Comparison of ENCODE assay signal across 28 mouse cellular contexts in genomic region chr17:25990331-25990730, GRCm38 (mm10). TPM values are rescaled to one million over a fixed set of nuclear protein-coding genes. Genes with fewer than 3 reads are reported as not detected.
DNase-seq lines count a peak whose midpoint lies in the region; ATAC-seq and TF ChIP-seq lines count a peak whose summit lies in the region.
"Had no signal": no experiment of that assay in that cellular context is flagged by ENCODE, and none has a peak within 500 bp of the region (broad histone marks: within the 10 kb centered on the region; RNA-seq: fewer than 3 reads in every experiment).

No protein-coding gene starts in this region.

- H3K4me3 ChIP-seq in stomach, embryonic 16.5 days (replicated peaks; ENCODE audit: low read length), result no peak overlapping the region
- H3K4me3 ChIP-seq in stomach, postnatal 0 days (ENCODE audit: low read depth, low read length), result no peak overlapping the region
- no peak overlapping the region for H3K4me3 ChIP-seq in liver, postnatal 0 days (ENCODE audit: low read depth, low read length)
- H3K4me3 ChIP-seq in cerebellum, adult 2 months (replicated peaks; ENCODE audit: insufficient read depth, low read depth, low read length), result no peak overlapping the region
- H3K4me3 ChIP-seq: embryonic facial prominence, embryonic 12.5 days; hindbrain, embryonic 12.5 days; midbrain, embryonic 10.5 days; stomach, embryonic 15.5 days had no signal

- no peaks in the 10 kb centered on the region for H3K27me3 ChIP-seq in stomach, embryonic 16.5 days (ENCODE audit: control insufficient read depth, insufficient read depth, low read length)
- H3K27me3 ChIP-seq in stomach, postnatal 0 days (ENCODE audit: control insufficient read depth, insufficient read depth, low read length), result no peaks in the 10 kb centered on the region
- H3K27me3 ChIP-seq in liver, postnatal 0 days (ENCODE audit: insufficient read depth, low read length), result no peaks in the 10 kb centered on the region
- H3K27me3 ChIP-seq in cerebellum, adult 2 months (ENCODE audit: control insufficient read depth, insufficient read depth, low read length), result no peaks in the 10 kb centered on the region
- H3K27me3 ChIP-seq: embryonic facial prominence, embryonic 12.5 days; hindbrain, embryonic 12.5 days; Patski; stomach, embryonic 15.5 days had no signal

- no peak overlapping the region for H3K9ac ChIP-seq in stomach, embryonic 16.5 days (ENCODE audit: low read length)
- no peak overlapping the region for H3K9ac ChIP-seq in stomach, postnatal 0 days (ENCODE audit: low read length)
- no peak overlapping the region for H3K9ac ChIP-seq in liver, postnatal 0 days (replicated peaks)
- H3K9ac ChIP-seq: embryonic facial prominence, embryonic 12.5 days; forebrain, postnatal 0 days; hindbrain, embryonic 12.5 days; stomach, embryonic 15.5 days had no signal

- H3K4me2 ChIP-seq in stomach, embryonic 16.5 days (ENCODE audit: low read depth, low read length), result no peak overlapping the region
- H3K4me2 ChIP-seq in stomach, postnatal 0 days (replicated peaks; ENCODE audit: low read depth), result no peak overlapping the region
- no peak overlapping the region for H3K4me2 ChIP-seq in liver, postnatal 0 days (ENCODE audit: low read depth, low read length)
- H3K4me2 ChIP-seq: embryonic facial prominence, embryonic 12.5 days; hindbrain, embryonic 12.5 days; stomach, embryonic 15.5 days had no signal

- no peaks in the 10 kb centered on the region for H3K9me3 ChIP-seq in stomach, embryonic 16.5 days (replicated peaks; ENCODE audit: control insufficient read depth, low read length)
- no peaks in the 10 kb centered on the region for H3K9me3 ChIP-seq in stomach, postnatal 0 days (ENCODE audit: control insufficient read depth, low read length)
- H3K9me3 ChIP-seq in liver, postnatal 0 days (ENCODE audit: low read length), result no peaks in the 10 kb centered on the region
- H3K9me3 ChIP-seq: embryonic facial prominence, embryonic 12.5 days; hindbrain, embryonic 12.5 days; midbrain, embryonic 10.5 days; stomach, embryonic 15.5 days had no signal

- no peak for ATAC-seq in stomach, embryonic 16.5 days (ENCODE audit: insufficient read depth, low FRiP score)
- ATAC-seq in stomach, postnatal 0 days (ENCODE audit: low FRiP score, low TSS enrichment), result no peak
- no peak for ATAC-seq in liver, postnatal 0 days
- ATAC-seq: forebrain, postnatal 0 days; midbrain, embryonic 16.5 days; Patski had no signal

- no peak for TF ChIP-seq POLR2A in cerebellum, adult 2 months (IDR thresholded peaks at IDR 0.05; ENCODE audit: borderline replicate concordance, insufficient read depth, low read length)

- no peak for TF ChIP-seq CTCF in stomach, postnatal 0 days (IDR thresholded peaks at IDR 0.05; ENCODE audit: low read depth)
- no peak for TF ChIP-seq CTCF in liver, postnatal 0 days (IDR thresholded peaks at IDR 0.05; ENCODE audit: low read depth)
- TF ChIP-seq CTCF in cerebellum, adult 2 months (IDR thresholded peaks at IDR 0.05; ENCODE audit: borderline replicate concordance, insufficient read depth, low read depth, low read length), result no peak

- intact Hi-C loops in heart, postnatal 36 days (cut with DNase I), result no loop called here
- intact Hi-C loops in heart, postnatal 14 days (cut with DNase I), result no loop called here

- H3K36me3 ChIP-seq in stomach, embryonic 16.5 days (ENCODE audit: control insufficient read depth, insufficient read depth, low read length), result 0 out of 2 replicates have a peak, but pooled peaks cover 4% of the 10 kb centered on the region
- peaks cover 4% of the 10 kb centered on the region; the same call in 1 of the 2 replicates for H3K36me3 ChIP-seq in stomach, postnatal 0 days (ENCODE audit: control insufficient read depth, insufficient read depth, low read length)
- 0 out of 2 replicates have a peak, but pooled peaks cover 2% of the 10 kb centered on the region for H3K36me3 ChIP-seq in liver, postnatal 0 days (replicated peaks; ENCODE audit: insufficient read depth, low read length)

- DNase-seq in heart, adult 11 months, result peak; percentile 86
- DNase-seq in heart, postnatal 36 days, result no peak
- no peak for DNase-seq in stomach, postnatal 0 days (ENCODE audit: low spot score)
- no peak for DNase-seq in liver, postnatal 0 days
- no peak for DNase-seq in cerebellum, adult 2 months
- DNase-seq in lung, adult 18-20 months, result no peak
- DNase-seq in heart, postnatal 14 days, result no peak
- DNase-seq: adrenal gland, adult 2 months; cerebellum, adult 11-12 months; cerebellum, postnatal 14 days; forebrain, postnatal 0 days; gastrocnemius, postnatal 36 days; kidney, adult 18-20 months; lung, adult 2 months; lung, postnatal 14 days; right cerebral cortex, adult 18-20 months; thymus, adult 2 months had no signal

- H3K27ac ChIP-seq in stomach, embryonic 16.5 days (ENCODE audit: low read length), result peak overlapping the region; percentile 9; the same call in 1 of the 2 replicates
- no peak overlapping the region for H3K27ac ChIP-seq in stomach, postnatal 0 days (replicated peaks)
- H3K27ac ChIP-seq in liver, postnatal 0 days (ENCODE audit: low read depth), result 0 out of 2 replicates have a peak overlapping the region, but pooled peaks have one; percentile 22
- no peak overlapping the region for H3K27ac ChIP-seq in cerebellum, adult 2 months (ENCODE audit: insufficient read depth, low read length)
- H3K27ac ChIP-seq: embryonic facial prominence, embryonic 12.5 days; hindbrain, embryonic 12.5 days; midbrain, embryonic 10.5 days; stomach, embryonic 15.5 days had no signal

- no peaks in the 10 kb centered on the region for H3K4me1 ChIP-seq in stomach, embryonic 16.5 days (ENCODE audit: control insufficient read depth, insufficient read depth, low read length)
- H3K4me1 ChIP-seq in stomach, postnatal 0 days (replicated peaks; ENCODE audit: control insufficient read depth, insufficient read depth), result no peaks in the 10 kb centered on the region
- H3K4me1 ChIP-seq in liver, postnatal 0 days (ENCODE audit: insufficient read depth), result peaks cover 11% of the 10 kb centered on the region
- no peaks in the 10 kb centered on the region for H3K4me1 ChIP-seq in cerebellum, adult 2 months (ENCODE audit: control insufficient read depth, insufficient read depth, low read length)
- H3K4me1 ChIP-seq: embryonic facial prominence, embryonic 12.5 days; stomach, embryonic 15.5 days had no signal

- no peak for TF ChIP-seq EP300 in stomach, postnatal 0 days (optimal IDR thresholded peaks at IDR 0.05)
- TF ChIP-seq EP300 in liver, postnatal 0 days (IDR thresholded peaks at IDR 0.05; ENCODE audit: low read depth), result no peak

- 78% methylated on average over 5 of the region's 5 CpGs for WGBS in stomach, embryonic 16.5 days
- WGBS in stomach, postnatal 0 days, result 74% methylated on average over 5 of the region's 5 CpGs
- 31% methylated on average over 5 of the region's 5 CpGs for WGBS in liver, postnatal 0 days (ENCODE audit: insufficient replicate concordance)
- 96% methylated on average over 5 of the region's 5 CpGs for WGBS in cerebellum, adult 2 months

RNA-seq across cellular contexts. Expression of gene Capn15, which starts 4.7 kb away (rescaled TPM):
- total RNA-seq in heart, postnatal 36 days (2021), result 1 to 10 TPM; 7.2 TPM
- polyA plus RNA-seq in stomach, embryonic 16.5 days (2015; fragmentation: Nextera tagmentation; extraction: Ambion mirVana), result 21.6 and 23.3 TPM in 2 replicates
- 12.5 and 13.7 TPM in 2 replicates for polyA plus RNA-seq in stomach, postnatal 0 days (2015; fragmentation: Nextera tagmentation; extraction: Ambion mirVana)
- polyA plus RNA-seq in liver, postnatal 0 days (2015; fragmentation: Nextera tagmentation; extraction: Ambion mirVana), result 6.6 and 8.3 TPM in 2 replicates
- polyA plus RNA-seq in cerebellum, adult 2 months (2012; rRNA removed), result 88.7 and 92.8 TPM in 2 replicates
- total RNA-seq in heart, postnatal 14 days (2021), result 10 to 100 TPM; 11.4 to 13.1 TPM

RNA-seq across cellular contexts. Expression of gene A930017K11Rik, which starts 38.0 kb away (rescaled TPM):
- total RNA-seq in heart, postnatal 36 days (2021), result under 1 TPM; 0.19 to 0.33 TPM
- polyA plus RNA-seq in stomach, embryonic 16.5 days (2015; fragmentation: Nextera tagmentation; extraction: Ambion mirVana), result 0.11 and 0.31 TPM in 2 replicates
- 0.06 TPM in 1 of 2 replicates, not detected in the other for polyA plus RNA-seq in stomach, postnatal 0 days (2015; fragmentation: Nextera tagmentation; extraction: Ambion mirVana)
- polyA plus RNA-seq in liver, postnatal 0 days (2015; fragmentation: Nextera tagmentation; extraction: Ambion mirVana), result not detected in 2 replicates
- polyA plus RNA-seq in cerebellum, adult 2 months (2012; rRNA removed), result 13.4 and 14.0 TPM in 2 replicates
- not detected for total RNA-seq in heart, postnatal 14 days (2021)
- total RNA-seq: adrenal gland, adult 2 months; gastrocnemius, postnatal 36 days had no signal
- polyA plus RNA-seq: forebrain, embryonic 11.5 days; heart, postnatal 0 days; lung, adult 2 months had no signal

RNA-seq across cellular contexts. Expression of gene Nhlrc4, which starts 45.6 kb away (rescaled TPM):
- under 1 TPM in 1 of 2 experiments, not detected in 1; 0.19 TPM for total RNA-seq in heart, postnatal 36 days (2021)
- polyA plus RNA-seq in stomach, embryonic 16.5 days (2015; fragmentation: Nextera tagmentation; extraction: Ambion mirVana), result 0.12 and 0.66 TPM in 2 replicates
- not detected in 2 replicates for polyA plus RNA-seq in stomach, postnatal 0 days (2015; fragmentation: Nextera tagmentation; extraction: Ambion mirVana)
- polyA plus RNA-seq in liver, postnatal 0 days (2015; fragmentation: Nextera tagmentation; extraction: Ambion mirVana), result 2.0 and 3.8 TPM in 2 replicates
- polyA plus RNA-seq in cerebellum, adult 2 months (2012; rRNA removed), result 1.9 and 2.5 TPM in 2 replicates
- under 1 TPM in 1 of 2 experiments, not detected in 1; 0.17 TPM for total RNA-seq in heart, postnatal 14 days (2021)
- total RNA-seq: adrenal gland, adult 2 months; forebrain, postnatal 0 days; gastrocnemius, postnatal 36 days; left cerebral cortex, postnatal 14 days had no signal
- polyA plus RNA-seq: adrenal gland, adult 2 months; heart, postnatal 0 days; hindbrain, embryonic 12.5 days; midbrain, embryonic 10.5 days; neural tube, embryonic 14.5 days had no signal

RNA-seq across cellular contexts. Expression of gene Pigq, which starts 45.6 kb away (rescaled TPM):
- 10 to 100 TPM; 45.6 to 48.2 TPM for total RNA-seq in heart, postnatal 36 days (2021)
- 57.2 and 62.0 TPM in 2 replicates for polyA plus RNA-seq in stomach, embryonic 16.5 days (2015; fragmentation: Nextera tagmentation; extraction: Ambion mirVana)
- polyA plus RNA-seq in stomach, postnatal 0 days (2015; fragmentation: Nextera tagmentation; extraction: Ambion mirVana), result 25.4 and 29.9 TPM in 2 replicates
- polyA plus RNA-seq in liver, postnatal 0 days (2015; fragmentation: Nextera tagmentation; extraction: Ambion mirVana), result 56.0 and 58.7 TPM in 2 replicates
- 170 and 191 TPM in 2 replicates for polyA plus RNA-seq in cerebellum, adult 2 months (2012; rRNA removed)
- 10 to 100 TPM; 60.6 to 62.7 TPM for total RNA-seq in heart, postnatal 14 days (2021)

Comparison
In these comparisons a context has a peak if more than half of its experiments do, and no peak if none do; other contexts are left out.
1. H3K27ac ChIP-seq: peak in stomach, embryonic 16.5 days (single experiment) and liver, postnatal 0 days (single experiment); none in stomach, postnatal 0 days (single experiment) and cerebellum, adult 2 months (single experiment).
2. RNA of gene A930017K11Rik, which starts 38.0 kb away (polyA plus RNA-seq): 13.4 to 14.0 TPM in cerebellum, adult 2 months; 0.11 to 0.31 TPM in stomach, embryonic 16.5 days, 0.06 TPM in stomach, postnatal 0 days and not detected in liver, postnatal 0 days; every median in the first group is over 10 times any median in the second.